Mouse (Mus musculus) megakaryocyte, embryonic 14.5 days (primary cell): Measurements from ENCODE around the gene Gata5.

Source experiments
- FLI1 ChIP-seq: IDR thresholded peaks from 2 replicates; pipeline ENCODE4 v1.6.1; 2012; ENCODE audit warnings: low read length, inconsistent platforms, mixed read lengths
- GATA1 ChIP-seq: IDR thresholded peaks from 3 replicates; pipeline ENCODE4 v1.6.1; 2012; ENCODE audit warnings: mixed read lengths, low read length, inconsistent platforms, borderline replicate concordance

GRCm38 (mm10) chr2:180311147-180311546, 23.4 kb downstream of the Gata5 start:
- TF ChIP-seq GATA1 (no peak), FLI1 (no peak)
